Mouse (Mus musculus): ENCODE measurements around the gene Lrrc27.

- TF ChIP-seq CTCF (IDR thresholded peaks at IDR 0.05; ENCODE audit: low read depth, low read length), result no peak
- no peak for TF ChIP-seq POLR2A (IDR thresholded peaks at IDR 0.05; ENCODE audit: extremely low read depth, insufficient read depth, low read length)
Observed at GRCm38 (mm10) chr7:139211761-139212160, 1.0 kb upstream of the Lrrc27 start.

All from liver, adult 2 months (tissue).